Mouse (Mus musculus): ENCODE results near the gene Tbl1xr1.

Gene Tbl1xr1

GRCm38 (mm10) chr3:22090431-22091265, 14.2 kb downstream of the Tbl1xr1 start:
- no peak for DNase-seq (ENCODE audit: low spot score in 2 of 2)

DNA sequence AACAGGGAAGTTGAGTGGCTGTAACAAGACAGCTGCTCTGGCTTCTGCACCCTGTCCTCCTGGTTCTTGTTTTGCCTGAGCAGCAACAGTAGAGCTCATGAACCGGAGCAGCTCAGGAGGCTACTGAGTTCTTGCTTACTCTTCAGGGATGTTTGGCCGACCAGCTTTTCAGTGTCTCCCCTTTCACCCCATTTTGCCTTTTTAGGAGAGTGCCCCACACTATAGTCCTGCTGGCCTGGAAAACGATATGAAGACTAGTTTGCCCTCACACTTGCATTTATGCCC, 14.8 kb downstream of the Tbl1xr1 start:
- no peak for DNase-seq (ENCODE audit: low spot score in 2 of 2)

- DNase-seq (ENCODE audit: low spot score in 2 of 2): no peak
Observed at GRCm38 (mm10) chr3:22091681-22092080, 15.2 kb downstream of the Tbl1xr1 start.

DNA sequence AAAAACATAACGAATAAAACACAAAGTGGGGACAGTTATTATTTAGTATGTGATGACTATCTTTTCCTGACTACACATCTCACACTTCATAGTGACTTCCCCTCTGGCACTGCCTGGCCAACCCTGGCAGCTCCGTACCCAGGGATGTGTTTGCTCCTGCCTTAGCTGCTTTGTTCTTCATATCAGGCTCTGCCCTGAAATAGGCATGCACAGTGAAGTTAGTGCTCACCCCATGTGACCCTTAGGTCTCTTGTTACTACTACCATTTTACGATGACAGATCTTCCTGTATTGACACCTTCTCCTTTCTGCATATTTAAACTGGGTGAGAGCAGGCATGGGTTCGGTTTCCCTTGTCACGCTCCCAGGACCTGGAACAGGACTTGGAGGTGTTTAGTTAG, 16.3 kb downstream of the Tbl1xr1 start:
- no peak for DNase-seq (ENCODE audit: low spot score in 2 of 2)

DNA sequence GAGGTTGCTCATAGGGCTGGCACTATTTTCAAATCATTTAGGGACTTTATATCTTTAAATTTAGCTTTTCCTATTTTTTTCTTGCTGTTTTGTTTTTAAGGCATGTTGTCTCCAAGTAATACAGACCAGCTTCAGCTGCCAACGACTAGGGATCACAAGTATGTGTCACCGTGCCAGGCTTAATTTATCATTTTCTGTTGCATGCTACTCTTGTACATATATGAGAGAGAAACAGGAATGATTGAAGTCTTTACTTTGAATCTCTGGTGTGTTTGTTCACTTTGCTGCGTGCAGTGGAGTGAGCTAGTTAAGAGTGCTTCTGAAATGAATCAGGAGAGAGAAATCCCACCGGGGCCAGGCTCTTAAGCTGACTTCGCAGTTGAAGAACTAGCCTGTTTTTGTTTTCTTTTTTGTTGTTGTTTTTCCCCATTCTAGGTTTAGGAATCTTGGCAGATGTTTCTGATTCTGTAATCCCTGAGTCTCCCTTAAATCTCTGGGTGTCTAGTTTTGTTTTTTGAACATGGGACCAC, 27.6 kb downstream of the Tbl1xr1 start:
- no peak for DNase-seq (ENCODE audit: low spot score in 2 of 2)

- no peak for DNase-seq (ENCODE audit: low spot score in 2 of 2)
Observed at GRCm38 (mm10) chr3:22105471-22105870, 29.0 kb downstream of the Tbl1xr1 start.

- no peak for DNase-seq (ENCODE audit: low spot score in 2 of 2)
Observed at GRCm38 (mm10) chr3:22108013-22108412, 31.6 kb downstream of the Tbl1xr1 start.

DNA sequence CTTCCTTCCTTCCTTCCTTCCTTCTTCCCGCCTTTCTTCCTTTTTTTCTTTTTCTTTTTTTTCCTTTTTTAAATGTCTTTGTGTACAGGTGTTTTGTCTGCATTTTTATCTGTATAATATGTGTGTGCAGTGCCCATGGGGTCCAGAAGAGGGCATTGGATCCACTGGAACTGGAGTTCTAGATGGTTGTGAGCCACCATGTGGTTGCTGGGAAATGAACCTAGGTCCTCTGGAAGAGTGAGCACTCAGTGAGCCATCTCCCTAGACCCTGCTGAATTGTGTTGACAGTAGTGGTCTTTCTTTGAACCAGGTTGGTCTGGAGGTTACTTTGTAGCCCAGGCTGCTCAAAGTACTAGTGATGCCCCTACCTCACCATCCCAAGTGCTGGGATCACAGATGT, 33.2 kb downstream of the Tbl1xr1 start:
- no peak for DNase-seq (ENCODE audit: low spot score in 2 of 2)

DNA sequence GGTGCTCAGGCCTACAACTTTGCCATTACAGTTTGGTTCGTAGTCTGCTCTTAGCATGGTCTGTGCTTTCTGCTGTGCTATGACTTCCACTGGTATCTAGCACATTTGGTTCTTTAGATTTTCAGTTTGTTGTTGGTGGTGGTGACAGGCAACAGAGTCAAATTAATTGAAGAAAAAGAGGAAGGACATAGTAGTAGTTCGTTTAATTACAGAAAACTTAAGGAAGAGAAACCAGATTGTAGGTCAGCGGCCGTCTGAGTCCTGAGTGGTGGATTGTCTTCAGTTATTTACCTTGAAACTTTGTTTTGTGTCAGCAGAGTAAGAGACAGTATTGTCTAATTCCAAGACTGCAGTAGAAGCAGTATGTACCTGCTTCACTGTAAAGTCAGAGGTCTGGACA, 37.3 kb downstream of the Tbl1xr1 start:
- no peak for DNase-seq (ENCODE audit: low spot score in 2 of 2)

DNA sequence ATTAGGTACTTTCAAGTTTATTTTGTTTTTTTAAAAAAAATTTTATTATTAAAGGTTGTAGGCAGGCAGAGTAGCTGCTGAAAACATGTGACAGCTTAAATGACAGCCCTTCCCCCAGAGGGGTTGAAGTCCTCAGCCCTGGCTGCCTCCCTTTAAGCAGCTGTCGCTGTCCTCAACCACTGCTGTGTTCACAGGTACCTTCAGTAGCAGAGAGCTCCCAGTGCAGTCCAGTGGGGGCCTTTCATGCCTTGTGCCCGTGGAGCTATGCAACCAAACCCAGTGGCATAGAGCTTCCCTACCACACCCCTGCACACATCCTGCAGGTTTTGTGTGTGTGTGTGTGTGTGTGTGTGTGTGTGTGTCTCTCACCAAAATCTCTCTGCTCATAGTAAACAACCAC, 38.8 kb downstream of the Tbl1xr1 start:
- no peak for DNase-seq (ENCODE audit: low spot score in 2 of 2)

- DNase-seq (ENCODE audit: low spot score in 2 of 2): no peak
Observed at GRCm38 (mm10) chr3:22115678-22116077, 39.2 kb downstream of the Tbl1xr1 start.

DNA sequence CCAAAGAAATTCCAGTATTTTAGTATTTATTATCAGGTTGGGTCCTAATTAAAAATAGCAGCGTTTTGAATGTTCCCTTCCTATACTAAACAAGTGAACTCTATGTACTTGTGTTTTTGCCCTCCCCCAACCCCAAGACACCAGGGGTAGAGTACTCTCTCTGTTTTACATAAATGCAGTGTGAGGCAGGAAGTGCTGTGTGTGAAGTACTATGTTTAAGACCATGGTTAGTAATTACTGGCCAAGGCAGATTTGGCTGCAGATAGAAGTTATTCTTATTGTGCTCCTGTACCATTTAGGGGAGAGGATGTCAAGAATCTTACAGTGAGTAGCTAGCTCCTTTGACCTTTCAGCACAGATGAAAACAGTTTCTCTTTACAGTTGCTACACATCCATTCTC, 39.7 kb downstream of the Tbl1xr1 start:
- no peak for DNase-seq (ENCODE audit: low spot score in 2 of 2)

- DNase-seq (ENCODE audit: low spot score in 2 of 2): no peak
Observed at GRCm38 (mm10) chr3:22121741-22122140, 45.3 kb downstream of the Tbl1xr1 start.

DNA sequence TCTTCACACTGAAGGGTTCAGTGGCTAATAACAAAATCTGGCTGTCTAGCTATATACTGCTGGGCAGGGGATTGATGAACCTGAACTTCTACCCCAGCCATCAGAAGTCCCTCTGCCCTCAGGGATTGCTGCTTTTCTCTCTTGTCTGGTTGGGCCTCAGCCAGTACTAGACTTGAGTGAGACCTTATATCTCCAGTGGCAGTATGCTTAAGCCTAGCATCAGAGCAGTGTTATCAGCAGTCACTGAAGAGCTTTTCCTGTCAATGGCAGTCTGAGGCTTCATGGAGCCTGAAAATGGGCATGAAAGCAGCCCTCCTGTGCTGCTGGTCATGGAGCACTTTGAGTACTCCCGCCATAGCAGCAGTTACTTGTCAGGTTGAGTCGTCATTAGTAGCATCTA, 46.7 kb downstream of the Tbl1xr1 start:
- DNase-seq (ENCODE audit: low spot score in 2 of 2): no peak

GRCm38 (mm10) chr3:22126251-22126826, 49.9 kb downstream of the Tbl1xr1 start:
- DNase-seq (ENCODE audit: low spot score in 2 of 2): no peak

- DNase-seq (ENCODE audit: low spot score in 2 of 2): no peak
Observed at GRCm38 (mm10) chr3:22131277-22131676, 54.8 kb downstream of the Tbl1xr1 start.

- DNase-seq (ENCODE audit: low spot score in 2 of 2): no peak
Observed at GRCm38 (mm10) chr3:22133626-22134025, 57.2 kb downstream of the Tbl1xr1 start.

- DNase-seq (ENCODE audit: low spot score in 2 of 2): peak in 1 of 2 experiments; percentile 14
Observed at GRCm38 (mm10) chr3:22137793-22138579, 61.5 kb downstream of the Tbl1xr1 start.

GRCm38 (mm10) chr3:22138580-22139099, 62.2 kb downstream of the Tbl1xr1 start:
- DNase-seq (ENCODE audit: low spot score in 2 of 2): no peak

- DNase-seq (ENCODE audit: low spot score in 2 of 2): no peak
Observed at GRCm38 (mm10) chr3:22140111-22140658, 63.7 kb downstream of the Tbl1xr1 start.

DNA sequence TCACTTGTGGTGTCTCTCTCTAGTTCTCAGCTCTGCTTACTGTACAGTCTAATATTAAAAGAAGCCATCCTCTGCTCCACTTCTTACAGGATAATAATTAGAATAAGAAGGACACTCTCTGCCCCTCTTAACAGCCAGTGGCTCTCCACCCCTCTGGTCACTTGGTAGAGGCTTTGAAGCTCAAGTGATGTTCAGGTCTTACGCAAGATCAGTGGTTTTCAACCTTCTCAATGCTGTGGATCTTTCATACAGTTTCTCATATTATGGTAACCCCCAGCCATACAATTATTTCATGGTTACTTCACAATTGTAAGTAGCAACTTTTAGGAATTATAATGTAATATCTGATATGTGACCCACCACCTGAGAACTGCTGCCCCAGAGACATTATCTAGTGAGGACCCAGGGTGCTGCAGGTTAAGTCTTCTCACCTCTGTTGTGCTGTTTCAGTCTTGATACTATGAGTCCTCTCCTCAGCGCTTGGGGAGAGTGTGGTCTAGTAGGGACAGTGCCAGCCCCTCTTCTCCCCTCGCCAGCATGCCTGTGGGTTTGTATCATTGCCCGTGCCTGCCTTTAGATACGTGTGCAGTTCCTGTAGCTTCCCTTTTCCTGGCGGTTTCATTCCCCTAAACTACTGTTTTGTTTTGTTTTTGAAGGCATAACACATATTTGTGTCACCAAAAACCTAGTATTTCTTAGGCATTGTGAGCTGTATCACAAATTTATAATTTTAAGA, 65.7 kb downstream of the Tbl1xr1 start:
- DNase-seq (ENCODE audit: low spot score in 2 of 2): no peak
